Mouse (Mus musculus): Measurements from ENCODE around the gene Ppp6r1.

Gene Ppp6r1

GRCm38 (mm10) chr7:4657521-4658127, 1.2 kb downstream of the Ppp6r1 start:
- no peak for DNase-seq

DNA sequence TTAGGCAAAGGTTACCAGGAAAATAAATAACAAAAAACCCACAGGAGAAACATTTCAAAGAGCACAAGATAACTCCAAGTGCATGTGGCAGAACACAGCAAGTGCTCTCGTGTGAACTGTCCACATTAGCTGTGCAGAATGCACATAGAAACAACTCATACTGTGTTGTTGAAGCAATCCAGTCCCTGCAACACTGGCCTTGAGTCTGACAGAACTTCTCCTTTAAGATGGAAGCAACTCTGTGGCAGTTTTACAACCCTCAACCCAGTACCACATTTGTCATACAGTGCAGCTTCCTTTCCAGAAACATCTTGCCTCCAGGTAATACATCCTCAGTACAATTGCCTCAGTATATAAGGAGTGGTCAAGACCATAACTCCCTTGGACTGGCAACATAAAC, 2.0 kb downstream of the Ppp6r1 start:
- DNase-seq, result no peak

DNA sequence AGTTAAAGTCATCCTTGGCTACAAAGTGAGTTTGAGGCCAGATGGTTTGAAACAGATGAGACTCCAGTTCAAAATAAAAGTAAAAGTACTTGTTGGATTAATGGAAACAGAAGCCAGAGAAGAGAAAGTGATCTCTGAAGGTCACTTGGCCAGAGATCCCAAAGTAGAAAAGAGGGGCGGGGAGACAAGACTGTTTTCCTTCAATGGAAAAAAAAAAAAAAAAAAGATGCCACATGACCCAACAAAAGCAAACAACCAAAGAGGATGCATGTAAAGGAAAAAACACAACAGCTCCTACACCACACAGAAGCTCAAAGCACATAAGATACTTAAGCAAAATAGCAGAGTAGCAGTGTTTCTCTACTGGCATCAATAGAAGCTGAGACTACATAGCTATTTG, 2.9 kb downstream of the Ppp6r1 start:
- no peak for DNase-seq

DNA sequence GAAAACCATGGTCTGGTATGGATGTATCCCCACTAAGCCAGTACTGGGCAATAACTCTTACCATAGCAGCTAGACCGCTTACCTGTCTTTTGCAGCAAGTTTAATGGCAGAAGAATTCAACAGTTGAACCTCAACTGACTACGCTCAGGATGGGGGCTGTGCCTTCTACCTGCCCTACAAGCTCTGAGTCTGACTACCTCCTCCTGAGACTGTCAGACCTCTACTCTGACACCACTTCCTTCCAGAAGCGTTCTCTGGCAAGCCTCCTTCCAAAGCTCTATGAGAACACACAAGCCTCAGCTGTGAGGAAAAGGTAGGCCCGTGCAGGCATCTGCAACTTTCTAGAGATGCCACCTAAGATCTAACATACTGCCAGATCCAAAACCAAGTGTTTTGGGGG, 3.4 kb downstream of the Ppp6r1 start:
- no peak for DNase-seq

DNA sequence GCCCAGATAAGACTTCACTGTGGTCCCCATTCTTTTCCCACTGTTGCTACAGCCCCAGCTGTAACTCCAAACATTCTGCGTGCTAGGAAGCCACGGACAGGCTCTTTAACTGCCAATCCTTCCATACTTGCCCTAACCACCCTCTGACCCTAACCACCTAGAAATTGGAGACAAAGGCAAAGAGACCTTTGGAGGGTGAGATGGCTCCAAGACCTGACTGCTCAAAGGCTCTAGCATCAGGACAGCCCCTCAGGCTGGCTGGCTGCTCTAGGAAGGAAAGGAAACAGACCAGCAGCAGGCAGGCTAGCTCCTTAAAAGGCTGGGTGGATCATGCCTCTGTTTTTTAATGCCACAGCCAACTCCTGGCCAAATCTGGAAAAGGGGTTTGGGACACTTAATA, 4.6 kb downstream of the Ppp6r1 start:
- no peak for DNase-seq

GRCm38 (mm10) chr7:4653780-4654179, 5.0 kb downstream of the Ppp6r1 start:
- DNase-seq, result no peak

DNA sequence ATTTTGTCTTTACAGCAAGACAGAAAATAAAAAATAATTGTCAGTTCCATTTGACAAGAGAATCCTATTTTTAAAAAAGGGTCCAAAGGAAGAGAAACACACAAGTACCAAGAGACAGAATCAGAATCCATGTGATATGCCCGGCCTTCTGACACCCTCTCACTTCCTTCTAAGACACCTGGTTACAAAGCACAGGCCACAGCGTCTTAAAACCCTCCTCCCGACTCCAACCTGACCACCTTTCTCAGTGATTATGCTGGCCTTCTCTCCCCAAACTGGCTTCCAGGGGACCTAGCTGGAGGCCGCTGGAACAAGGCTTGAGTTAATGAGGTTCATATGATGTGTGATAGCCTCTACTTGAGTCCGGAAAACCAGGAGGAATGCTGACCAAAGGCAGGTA, 5.5 kb downstream of the Ppp6r1 start:
- no peak for DNase-seq

DNA sequence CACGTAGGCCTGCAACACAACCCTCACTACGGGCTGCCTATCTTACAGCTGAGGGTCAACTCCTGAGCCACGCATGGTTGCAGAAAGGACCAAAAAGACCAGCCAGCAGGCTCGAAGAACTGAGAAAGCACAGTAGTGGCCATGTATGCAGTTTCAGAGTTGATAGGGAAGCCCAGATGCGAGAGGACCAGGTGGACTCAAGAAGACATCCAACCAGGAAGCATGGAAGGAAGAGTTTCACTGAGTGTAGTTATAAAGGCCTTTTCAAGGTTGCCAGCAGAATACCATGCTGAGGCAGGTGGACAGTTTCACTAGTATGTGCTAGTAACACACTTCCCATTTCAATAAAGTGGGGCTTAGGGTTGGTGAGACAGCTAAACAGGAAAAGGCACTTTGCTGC, 6.1 kb downstream of the Ppp6r1 start:
- no peak for DNase-seq

DNA sequence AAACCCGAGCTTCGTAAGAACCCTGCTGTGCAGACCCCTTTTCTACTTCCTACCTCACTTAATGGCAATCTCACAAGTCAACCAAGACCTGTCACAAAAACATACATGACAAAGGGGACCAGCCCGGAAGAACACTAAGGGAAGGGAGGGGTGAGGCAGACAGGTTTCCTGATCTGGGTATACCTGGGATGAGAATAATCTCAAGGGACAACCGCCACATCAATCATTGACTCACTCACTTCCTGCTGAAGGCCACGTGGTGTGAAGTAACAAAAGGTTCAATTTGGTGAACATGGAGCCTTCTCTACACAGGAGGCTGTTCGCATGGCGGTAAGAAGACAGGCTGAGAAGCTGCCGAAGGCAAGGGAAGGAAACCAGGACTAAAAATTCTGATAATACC, 7.2 kb downstream of the Ppp6r1 start:
- no peak for DNase-seq

DNA sequence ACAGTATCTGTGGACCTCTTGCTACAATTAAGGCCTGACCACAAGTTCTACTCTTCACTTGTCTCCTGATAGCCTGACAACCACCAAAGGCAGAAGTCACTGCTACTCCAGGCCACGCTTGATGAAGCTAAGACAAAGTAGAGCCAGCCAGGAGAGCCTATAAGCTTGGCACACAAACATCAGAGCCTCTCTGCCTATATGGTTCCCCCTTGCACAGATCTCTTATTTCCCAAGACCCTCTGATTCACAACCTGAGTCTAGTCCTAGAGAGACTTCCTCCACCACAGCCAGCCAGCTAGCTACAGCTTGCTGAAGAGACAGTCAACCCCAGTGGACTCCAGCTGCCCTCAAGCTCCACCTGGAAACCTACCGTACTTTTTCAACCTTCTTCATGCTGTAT, 10.8 kb downstream of the Ppp6r1 start:
- no peak for DNase-seq

DNA sequence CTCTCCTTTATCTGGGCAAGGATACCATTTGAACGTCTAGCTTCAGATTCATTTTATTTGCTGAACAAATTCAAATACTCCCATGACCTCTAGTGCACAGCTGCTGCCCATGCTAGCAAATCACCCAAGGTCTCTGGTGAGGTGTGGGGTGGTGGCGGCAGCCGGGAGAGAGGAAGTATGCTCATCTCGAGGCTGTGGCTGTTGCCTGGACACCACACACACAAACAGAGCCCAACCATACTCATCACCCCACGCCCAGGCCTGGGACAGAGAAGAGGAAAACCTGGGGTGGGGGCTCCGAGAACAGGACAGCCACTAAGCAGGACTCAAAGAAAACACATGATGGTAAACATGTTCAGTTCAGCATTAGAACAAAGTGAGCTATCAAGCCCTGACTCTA, 11.5 kb downstream of the Ppp6r1 start:
- no peak for DNase-seq

- no peak for DNase-seq
Observed at GRCm38 (mm10) chr7:4646806-4647205, 12.0 kb downstream of the Ppp6r1 start.

DNA sequence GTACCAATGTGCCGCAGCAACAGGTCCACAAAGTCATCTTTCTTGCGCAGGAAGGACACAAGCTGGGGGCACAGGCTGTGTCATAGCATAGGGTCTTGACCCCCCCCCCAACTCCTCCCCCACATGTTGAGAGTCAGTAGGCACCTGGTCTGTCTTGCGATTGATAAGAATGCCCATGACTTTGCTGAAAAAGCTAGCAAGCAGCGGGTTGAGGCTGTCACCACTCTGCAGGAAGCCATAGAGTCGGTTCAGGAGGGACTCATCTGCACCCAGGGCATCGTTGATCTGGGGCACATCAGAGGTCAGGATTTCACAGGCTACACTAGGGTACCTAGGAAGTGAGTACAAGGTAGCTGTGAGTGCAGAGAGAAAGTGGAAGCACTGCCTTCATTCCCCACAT, 15.6 kb downstream of the Ppp6r1 start:
- DNase-seq, result no peak

GRCm38 (mm10) chr7:4641956-4642355, 16.9 kb downstream of the Ppp6r1 start:
- DNase-seq, result no peak

DNA sequence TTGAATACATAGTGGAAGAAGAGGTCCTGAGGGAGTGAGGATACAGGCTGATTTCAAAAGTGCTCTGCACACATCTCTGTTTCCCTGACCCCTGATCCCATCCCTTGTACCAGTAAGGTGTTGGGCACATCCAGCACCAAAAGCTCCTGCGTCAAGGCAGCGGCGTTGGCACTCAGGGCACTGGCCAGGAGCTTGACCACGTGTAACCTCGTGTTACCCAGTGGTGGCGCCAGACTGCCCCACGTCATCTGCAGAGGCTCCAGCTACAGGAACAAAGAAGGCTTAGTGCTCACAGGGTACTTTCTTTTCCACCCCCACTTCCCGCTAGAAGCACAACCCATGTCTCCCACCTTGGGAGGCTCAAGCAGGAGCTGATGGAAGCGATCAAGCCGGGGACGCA, 17.7 kb downstream of the Ppp6r1 start:
- no peak for DNase-seq

DNA sequence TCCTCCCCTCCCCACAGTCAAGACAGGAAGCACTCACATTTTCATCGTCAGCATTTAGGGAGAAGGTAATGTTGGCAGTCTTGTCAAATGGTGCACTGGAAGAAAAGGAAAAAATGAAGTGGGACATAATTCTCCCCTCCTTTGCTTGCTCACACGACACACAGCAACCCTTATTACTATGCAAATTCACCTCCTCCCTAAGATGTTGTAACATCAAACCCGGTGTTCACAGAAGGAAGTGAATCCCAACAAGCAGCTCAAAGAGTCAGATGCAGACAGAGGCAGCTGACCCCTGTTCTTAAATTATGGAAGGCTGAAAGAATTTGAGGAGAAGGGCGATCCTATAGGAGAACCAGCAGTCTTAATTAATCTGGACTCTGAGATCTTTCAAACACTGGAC, 22.6 kb downstream of the Ppp6r1 start:
- no peak for DNase-seq

DNA sequence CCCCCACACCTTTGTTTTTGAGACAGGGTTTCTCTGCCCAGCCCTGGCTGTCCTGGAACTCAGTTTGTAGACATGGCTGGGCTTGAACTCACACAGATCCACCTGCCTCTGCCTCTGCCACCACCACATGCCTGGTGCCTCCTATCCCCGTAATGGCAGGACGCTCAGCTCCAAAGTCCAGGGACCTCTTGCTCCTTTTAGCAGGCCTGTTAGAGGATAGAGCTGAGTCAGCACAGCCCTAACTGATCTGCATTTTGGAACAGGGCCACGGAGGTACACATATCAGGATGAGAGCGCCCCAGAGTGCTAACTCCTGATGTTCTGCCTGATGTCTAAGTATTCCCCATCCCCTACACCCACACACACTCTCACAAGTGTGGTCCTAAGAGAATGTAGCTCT, 27.8 kb downstream of the Ppp6r1 start, which contains the start of gene Tmem86b:
Gene Tmem86b, minus strand, starts transcription at position 392 of the 400 bp plus-strand sequence.
- no peak for DNase-seq

DNA sequence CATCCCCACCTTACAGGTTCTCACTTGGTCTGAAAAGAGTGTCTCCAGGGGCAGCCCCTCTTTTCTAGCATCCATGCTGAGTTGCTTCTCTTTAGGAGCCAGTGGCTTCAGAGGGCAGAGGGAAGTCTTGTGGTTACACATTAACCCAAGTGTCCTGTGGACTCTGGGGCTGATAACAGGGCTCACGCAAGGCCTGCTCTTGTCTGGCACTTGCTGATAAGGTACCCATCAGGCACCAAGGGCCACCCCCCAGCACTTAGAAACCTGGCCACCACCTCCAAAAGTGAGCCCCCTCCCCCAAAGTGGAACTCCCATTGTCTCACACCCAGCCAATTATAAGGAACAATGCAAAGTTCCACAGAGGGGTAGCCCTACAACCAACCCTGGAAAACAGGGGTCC, 28.6 kb downstream of the Ppp6r1 start:
- DNase-seq, result no peak

GRCm38 (mm10) chr7:4629586-4629985, 29.2 kb downstream of the Ppp6r1 start:
- DNase-seq, result peak; percentile 40 to 44

DNA sequence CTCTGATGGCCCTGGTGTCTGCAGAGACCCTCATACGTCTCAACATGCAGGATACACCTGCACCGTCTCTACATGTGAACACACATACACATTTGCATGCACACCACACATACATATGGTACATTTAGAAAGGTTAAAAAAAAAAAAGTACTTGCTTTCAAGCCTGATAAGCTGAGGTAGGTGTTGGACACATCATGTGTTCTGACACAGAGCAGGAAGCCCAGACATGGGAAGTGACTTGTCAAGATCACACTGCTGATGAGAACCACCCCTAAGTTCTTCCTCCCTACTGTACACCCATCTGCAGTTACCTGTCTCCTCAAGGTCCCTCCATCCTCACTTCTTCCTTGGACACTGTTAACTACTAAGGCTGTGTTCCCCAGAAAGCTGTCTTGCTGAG, 32.9 kb downstream of the Ppp6r1 start:
- DNase-seq, result no peak

GRCm38 (mm10) chr7:4624343-4624742, 34.5 kb downstream of the Ppp6r1 start:
- peak in 1 of 2 experiments; percentile 24 for DNase-seq

DNA sequence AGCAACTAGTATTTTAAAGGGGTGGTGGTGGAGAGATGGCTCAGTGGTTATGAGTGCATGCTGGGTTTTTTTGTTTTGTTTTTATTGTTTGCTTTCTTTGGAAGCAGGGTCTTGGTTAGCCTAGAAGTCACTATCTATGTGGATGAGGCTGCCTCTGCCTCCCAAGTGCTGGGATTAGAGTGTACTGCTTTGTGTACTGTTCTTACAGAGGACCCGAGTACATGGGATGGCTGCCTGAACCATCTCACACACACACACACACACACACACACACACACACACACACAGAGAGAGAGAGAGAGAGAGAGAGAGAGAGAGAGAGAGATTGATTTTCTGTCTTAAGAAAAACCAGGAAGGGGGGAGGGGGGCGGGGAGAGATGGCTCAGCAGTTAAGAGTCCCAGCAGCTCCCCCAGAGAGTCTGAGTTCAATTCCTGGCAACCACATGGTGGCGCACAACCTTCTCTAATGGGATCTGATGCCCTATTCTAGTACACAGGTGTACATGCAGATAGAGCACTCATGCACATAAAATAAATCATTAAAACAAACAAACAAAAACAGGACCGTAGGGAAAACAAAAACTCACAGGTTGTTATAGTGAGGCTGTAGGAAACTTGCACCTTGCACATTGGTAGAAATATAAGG, 35.2 kb downstream of the Ppp6r1 start:
- peak; percentile 63 to 64 for DNase-seq

DNA sequence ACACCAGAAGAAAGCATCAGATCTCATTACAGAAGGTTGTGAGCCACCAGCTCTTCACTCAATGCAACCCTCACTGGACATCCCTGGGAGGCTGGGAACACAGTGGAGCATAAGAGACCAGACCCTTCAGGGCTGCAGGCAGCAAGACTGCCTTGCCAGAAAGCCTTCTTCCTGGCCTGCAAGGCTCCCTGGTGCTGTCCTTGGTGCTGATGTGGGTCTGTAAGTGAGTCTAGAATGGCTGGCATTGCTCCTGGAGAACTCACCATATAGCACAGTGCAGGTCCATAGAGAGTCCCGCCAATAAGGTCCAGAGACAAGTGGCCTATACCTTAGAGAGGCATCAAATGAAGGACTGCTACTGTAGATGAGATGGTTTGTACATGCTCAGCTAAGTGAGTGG, 38.8 kb downstream of the Ppp6r1 start:
- no peak for DNase-seq

- no peak for DNase-seq
Observed at GRCm38 (mm10) chr7:4613740-4614403, 44.9 kb downstream of the Ppp6r1 start.

Data from cerebellum, postnatal 36 days (tissue).